Mouse (Mus musculus) ES-E14 (cell line): ENCODE measurements around the gene Polm.

Experiments used
- CHD2 ChIP-seq: IDR thresholded peaks from 2 replicates; pipeline ENCODE4 v1.6.1; 2014; ENCODE audit warnings: mild to moderate bottlenecking, low read depth, low read length, inconsistent platforms
- HCFC1 ChIP-seq: IDR thresholded peaks from 2 replicates; pipeline ENCODE4 v1.6.1; 2012; ENCODE audit warnings: low read length, inconsistent platforms, borderline replicate concordance; ENCODE audit not compliant: insufficient read depth
- ZNF384 ChIP-seq: IDR thresholded peaks from 2 replicates; pipeline ENCODE4 v1.6.1; 2012; ENCODE audit warnings: low read depth, low read length, inconsistent platforms

- TF ChIP-seq HCFC1 (no peak), ZNF384 (no peak), CHD2 (no peak)
These were observed 40.9 kb downstream of the Polm start for GRCm38 (mm10) chr11:5796939-5797338.
